Mouse (Mus musculus): ENCODE data around the gene Acot7. TPM values are rescaled to one million over a fixed set of nuclear protein-coding genes. Genes with fewer than 3 reads are reported as not detected.

Gene Acot7
- polyA plus RNA-seq, 1 experiment from 2014 or later: 72.4 TPM

DNA sequence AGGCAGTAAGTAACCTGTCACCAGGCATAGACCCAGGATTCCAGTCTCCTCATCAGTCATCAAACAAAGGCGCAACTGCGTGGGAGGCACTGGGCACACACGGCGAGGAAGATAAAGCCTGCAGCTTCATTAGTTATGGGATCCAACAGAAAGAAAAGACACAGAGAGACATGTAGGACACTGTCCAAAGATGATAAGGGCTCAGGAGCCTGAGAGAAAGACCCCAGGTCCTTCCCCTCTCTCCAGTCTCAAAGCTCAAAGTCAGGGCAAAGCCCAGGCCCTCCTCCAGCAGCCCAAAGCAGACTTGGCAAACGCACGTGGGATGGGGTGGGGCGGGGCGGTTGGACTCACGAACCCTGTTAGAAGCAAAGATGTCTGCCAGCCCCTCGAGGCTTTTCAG, 32.5 kb upstream of the Acot7 start:
- no peak overlapping the region for H3K4me2 ChIP-seq (replicated peaks; ENCODE audit: low read depth, low read length)
- ATAC-seq (ENCODE audit: insufficient number of reproducible peaks, insufficient read depth, low FRiP score, low read depth): no peak
- H3K9ac ChIP-seq (replicated peaks; ENCODE audit: low read depth, low read length): no peak overlapping the region
- no peaks in the 10 kb centered on the region for H3K4me1 ChIP-seq (ENCODE audit: control insufficient read depth, insufficient read depth, low read length)
- no peaks in the 10 kb centered on the region for H3K36me3 ChIP-seq (ENCODE audit: control insufficient read depth, insufficient read depth, low read length)
- H3K9me3 ChIP-seq (ENCODE audit: control insufficient read depth, low read depth, low read length): no peaks in the 10 kb centered on the region
- H3K27ac ChIP-seq (ENCODE audit: low read length): no peak overlapping the region
- WGBS: 61% methylated on average over 10 of the region's 10 CpGs
- H3K27me3 ChIP-seq (ENCODE audit: control insufficient read depth, insufficient read depth, low read length): peaks cover 4% of the 10 kb centered on the region; the same call in 1 of the 2 replicates
- H3K4me3 ChIP-seq (ENCODE audit: low read depth, low read length): no peak overlapping the region

DNA sequence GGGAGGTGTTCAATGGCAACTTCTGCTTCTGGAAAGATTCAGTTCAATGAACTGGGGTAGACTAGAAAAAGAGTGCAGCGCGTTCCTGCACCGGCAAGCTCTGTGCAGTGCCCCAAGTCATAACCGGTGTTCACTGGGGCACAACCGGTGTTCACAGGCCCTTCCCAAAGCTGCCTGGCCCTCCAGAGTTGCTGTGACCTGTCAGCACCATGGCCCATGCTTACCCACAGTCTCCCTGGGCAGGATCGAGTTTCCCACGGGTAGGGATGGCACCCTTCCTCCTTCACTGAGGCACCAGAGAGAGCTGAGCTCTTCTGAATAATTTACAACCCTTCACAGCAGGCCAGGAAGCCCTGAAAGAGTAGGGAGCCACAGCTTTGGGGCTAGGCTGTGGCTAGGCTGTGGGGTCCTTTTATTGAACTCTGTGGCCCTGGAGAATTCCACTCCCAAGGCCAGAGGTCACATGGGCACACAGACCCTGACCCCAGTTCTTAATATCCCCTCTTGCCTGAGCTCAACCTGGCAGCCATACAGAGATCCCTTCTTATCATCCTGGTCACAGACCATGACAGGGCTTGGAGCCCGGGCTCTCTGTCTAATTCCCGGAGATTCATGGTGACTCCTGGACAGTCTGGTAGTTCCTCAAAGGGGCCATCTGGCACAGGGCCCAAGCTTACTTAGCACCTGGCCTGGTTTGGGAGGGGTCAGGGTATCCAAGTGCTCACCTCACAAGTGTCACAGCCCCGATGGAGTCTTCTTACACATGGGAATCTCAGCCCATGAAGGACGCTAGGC, 31.7 kb upstream of the Acot7 start:
- Histone ChIP-seq H3K27ac (ENCODE audit: low read length) (no peak overlapping the region), H3K4me1 (ENCODE audit: control insufficient read depth, insufficient read depth, low read length) (no peaks in the 10 kb centered on the region), H3K27me3 (ENCODE audit: control insufficient read depth, insufficient read depth, low read length) (peaks cover 10% of the 10 kb centered on the region), H3K9me3 (ENCODE audit: control insufficient read depth, low read depth, low read length) (no peaks in the 10 kb centered on the region), H3K9ac (replicated peaks; ENCODE audit: low read depth, low read length) (no peak overlapping the region), H3K36me3 (ENCODE audit: control insufficient read depth, insufficient read depth, low read length) (no peaks in the 10 kb centered on the region), H3K4me3 (ENCODE audit: low read depth, low read length) (no peak overlapping the region), H3K4me2 (replicated peaks; ENCODE audit: low read depth, low read length) (no peak overlapping the region)
- no peak for ATAC-seq (ENCODE audit: insufficient number of reproducible peaks, insufficient read depth, low FRiP score, low read depth)
- 54% methylated on average over 11 of the region's 11 CpGs for WGBS

DNA sequence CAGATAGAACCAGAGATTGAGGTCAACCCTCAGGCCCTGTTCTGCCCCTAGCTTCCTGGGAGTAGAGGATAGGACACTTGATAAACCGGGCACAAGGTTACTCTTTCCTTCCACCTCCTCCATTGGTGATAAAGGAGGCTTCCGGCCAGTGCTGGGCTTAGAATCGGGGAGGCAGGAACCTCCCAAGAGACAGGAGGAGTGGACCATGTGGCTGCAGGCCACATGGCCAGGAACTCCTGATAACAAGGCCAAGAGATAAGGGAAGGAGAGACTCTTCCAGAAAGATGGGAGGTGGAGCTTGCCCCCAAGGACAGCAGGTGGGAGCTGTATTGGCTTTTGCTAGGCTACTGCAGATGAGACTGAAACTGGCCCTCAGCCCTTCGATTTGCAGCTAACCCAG, 27.4 kb upstream of the Acot7 start:
- ATAC-seq (ENCODE audit: insufficient number of reproducible peaks, insufficient read depth, low FRiP score, low read depth): no peak
- Histone ChIP-seq H3K4me1 (ENCODE audit: control insufficient read depth, insufficient read depth, low read length) (peaks cover 11% of the 10 kb centered on the region), H3K27ac (ENCODE audit: low read length) (no peak overlapping the region), H3K9me3 (ENCODE audit: control insufficient read depth, low read depth, low read length) (no peaks in the 10 kb centered on the region), H3K4me3 (ENCODE audit: low read depth, low read length) (no peak overlapping the region), H3K36me3 (ENCODE audit: control insufficient read depth, insufficient read depth, low read length) (no peaks in the 10 kb centered on the region), H3K9ac (replicated peaks; ENCODE audit: low read depth, low read length) (no peak overlapping the region), H3K4me2 (replicated peaks; ENCODE audit: low read depth, low read length) (no peak overlapping the region), H3K27me3 (ENCODE audit: control insufficient read depth, insufficient read depth, low read length) (peaks cover 17% of the 10 kb centered on the region)
- 70% methylated on average over 4 of the region's 4 CpGs for WGBS

DNA sequence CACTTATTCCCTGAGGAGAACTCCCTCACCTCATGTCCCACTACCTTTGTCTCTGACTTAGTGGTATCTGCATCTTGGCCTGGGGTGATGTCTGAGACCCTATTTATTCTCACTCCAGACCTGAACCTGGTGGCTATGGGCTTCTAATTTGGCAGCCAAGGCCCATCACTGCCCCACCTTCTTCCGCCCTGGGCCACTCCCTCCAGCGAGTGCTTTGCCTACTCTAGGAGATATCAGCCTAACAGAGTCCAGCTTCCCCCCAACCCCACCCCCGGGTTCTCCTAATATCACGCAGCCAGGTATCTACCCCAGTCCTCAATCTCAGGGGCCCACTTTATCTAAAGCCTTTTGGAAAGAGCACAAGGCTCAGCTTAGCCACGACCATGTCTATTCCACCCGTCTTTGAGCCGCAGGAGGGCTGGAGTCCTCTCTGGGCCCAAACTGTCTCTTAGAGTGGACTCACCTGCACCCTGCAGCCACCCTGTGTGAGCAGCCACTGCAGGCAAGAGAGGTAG, 26.4 kb upstream of the Acot7 start:
- peak overlapping the region; percentile 64 for H3K4me2 ChIP-seq (replicated peaks; ENCODE audit: low read depth, low read length)
- peak overlapping the region; percentile 34 for H3K4me3 ChIP-seq (ENCODE audit: low read depth, low read length)
- 0 out of 2 replicates have a peak overlapping the region, but pooled peaks have one; percentile 10 for H3K9ac ChIP-seq (replicated peaks; ENCODE audit: low read depth, low read length)
- no peak for ATAC-seq (ENCODE audit: insufficient number of reproducible peaks, insufficient read depth, low FRiP score, low read depth)
- H3K27me3 ChIP-seq (ENCODE audit: control insufficient read depth, insufficient read depth, low read length): peaks cover 17% of the 10 kb centered on the region
- H3K9me3 ChIP-seq (ENCODE audit: control insufficient read depth, low read depth, low read length): no peaks in the 10 kb centered on the region
- 22% methylated on average over 7 of the region's 7 CpGs for WGBS
- H3K4me1 ChIP-seq (ENCODE audit: control insufficient read depth, insufficient read depth, low read length): peaks cover 11% of the 10 kb centered on the region
- no peak overlapping the region for H3K27ac ChIP-seq (ENCODE audit: low read length)
- H3K36me3 ChIP-seq (ENCODE audit: control insufficient read depth, insufficient read depth, low read length): no peaks in the 10 kb centered on the region

DNA sequence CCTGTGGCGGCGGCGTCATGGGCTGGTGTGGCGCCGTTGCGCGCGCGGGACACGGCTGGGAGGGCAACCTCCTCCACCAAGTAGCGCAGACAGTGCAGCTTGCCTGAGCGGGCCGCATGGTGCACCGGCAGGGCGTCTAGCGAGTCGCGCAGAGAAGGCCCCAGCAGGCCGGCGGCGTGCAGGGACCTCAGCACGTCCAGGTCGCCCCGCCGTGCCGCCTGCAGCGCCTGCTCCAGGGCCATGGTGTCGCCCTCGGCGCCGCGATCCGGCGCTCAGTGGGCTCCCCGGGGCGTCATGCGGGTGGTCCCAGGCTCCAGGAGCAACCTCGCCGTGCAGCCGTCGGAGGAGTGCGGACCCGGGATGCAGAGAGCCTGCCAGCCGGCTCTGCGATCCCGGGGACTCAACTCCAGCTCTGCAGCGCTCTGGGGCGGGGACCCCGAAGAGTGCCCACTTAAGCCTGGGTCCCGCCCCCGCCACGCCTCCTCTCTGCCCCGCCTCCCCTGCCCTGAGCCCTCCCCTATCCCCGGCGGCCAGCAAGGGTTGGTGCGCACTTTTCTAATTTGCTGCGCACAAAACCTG, 25.9 kb upstream of the Acot7 start, which contains the start of gene Espn:
Espn (minus strand) TSS at position 406 of the 579 bp plus-strand sequence.
- Histone ChIP-seq H3K9me3 (ENCODE audit: control insufficient read depth, low read depth, low read length) (no peaks in the 10 kb centered on the region), H3K36me3 (ENCODE audit: control insufficient read depth, insufficient read depth, low read length) (no peaks in the 10 kb centered on the region), H3K9ac (replicated peaks; ENCODE audit: low read depth, low read length) (0 out of 2 replicates have a peak within 1 kb of the TSS, but pooled peaks have one; percentile 10), H3K4me3 (ENCODE audit: low read depth, low read length) (peak within 1 kb of the TSS; percentile 34), H3K27ac (ENCODE audit: low read length) (no peak within 1 kb of the TSS), H3K4me1 (ENCODE audit: control insufficient read depth, insufficient read depth, low read length) (peaks cover 11% of the 10 kb centered on the region), H3K4me2 (replicated peaks; ENCODE audit: low read depth, low read length) (peak within 1 kb of the TSS; percentile 64), H3K27me3 (ENCODE audit: control insufficient read depth, insufficient read depth, low read length) (peaks cover 18% of the 10 kb centered on the region)
- ATAC-seq (ENCODE audit: insufficient number of reproducible peaks, insufficient read depth, low FRiP score, low read depth): peak; percentile 87
- WGBS: under 1% methylated on average over 57 of the region's 57 CpGs

DNA sequence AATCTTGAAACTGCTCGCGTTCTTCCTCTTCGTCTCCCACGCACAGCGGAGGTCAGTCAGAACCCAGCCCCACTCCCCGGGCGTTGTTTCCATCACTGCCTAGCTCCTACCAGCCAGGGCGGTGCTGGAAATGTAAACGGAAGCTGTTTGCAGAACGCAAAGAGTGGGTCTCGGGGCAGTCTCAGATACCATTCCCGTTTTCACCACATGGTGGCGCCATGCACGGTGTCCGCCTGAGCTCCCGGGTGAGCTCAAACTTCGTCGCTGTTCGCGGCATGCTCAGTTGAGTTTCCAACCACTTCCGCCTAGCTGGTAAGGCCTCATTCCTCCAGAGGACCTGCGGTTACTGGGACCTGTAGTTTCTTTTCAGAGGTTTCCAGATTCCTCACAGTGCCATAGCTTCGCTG, 24.2 kb upstream of the Acot7 start:
- peaks cover 35% of the 10 kb centered on the region for H3K27me3 ChIP-seq (ENCODE audit: control insufficient read depth, insufficient read depth, low read length)
- H3K4me2 ChIP-seq (replicated peaks; ENCODE audit: low read depth, low read length): peak overlapping the region; percentile 31
- H3K9me3 ChIP-seq (ENCODE audit: control insufficient read depth, low read depth, low read length): no peaks in the 10 kb centered on the region
- no peak overlapping the region for H3K9ac ChIP-seq (replicated peaks; ENCODE audit: low read depth, low read length)
- WGBS: 2% methylated on average over 23 of the region's 23 CpGs
- ATAC-seq (ENCODE audit: insufficient number of reproducible peaks, insufficient read depth, low FRiP score, low read depth): peak; percentile 29; the same call in 1 of the 2 replicates
- no peak overlapping the region for H3K27ac ChIP-seq (ENCODE audit: low read length)
- no peaks in the 10 kb centered on the region for H3K36me3 ChIP-seq (ENCODE audit: control insufficient read depth, insufficient read depth, low read length)
- no peak overlapping the region for H3K4me3 ChIP-seq (ENCODE audit: low read depth, low read length)
- peaks cover 18% of the 10 kb centered on the region for H3K4me1 ChIP-seq (ENCODE audit: control insufficient read depth, insufficient read depth, low read length)

DNA sequence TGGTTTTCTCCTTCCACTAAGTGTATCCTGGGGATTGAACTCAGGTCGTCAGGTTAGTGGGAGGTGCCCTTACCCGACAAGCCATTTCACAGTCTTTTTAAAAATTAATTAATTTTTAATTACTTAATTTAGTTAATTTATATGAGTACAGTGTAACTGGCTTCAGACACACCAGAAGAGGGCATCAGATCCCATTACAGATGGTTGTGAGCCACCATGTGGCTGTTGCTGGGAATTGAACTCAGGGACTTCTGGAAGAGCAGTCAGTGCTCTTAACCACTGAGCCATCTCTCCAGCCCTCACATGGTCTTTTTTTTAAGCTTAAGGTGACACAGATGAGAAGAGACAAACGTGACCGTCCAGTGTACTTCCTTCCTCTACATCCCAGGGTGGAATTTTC, 22.9 kb upstream of the Acot7 start:
- WGBS: 66% methylated on average over 4 of the region's 4 CpGs
- Histone ChIP-seq H3K4me1 (ENCODE audit: control insufficient read depth, insufficient read depth, low read length) (peaks cover 27% of the 10 kb centered on the region), H3K27me3 (ENCODE audit: control insufficient read depth, insufficient read depth, low read length) (peaks cover 47% of the 10 kb centered on the region), H3K9ac (replicated peaks; ENCODE audit: low read depth, low read length) (no peak overlapping the region), H3K36me3 (ENCODE audit: control insufficient read depth, insufficient read depth, low read length) (no peaks in the 10 kb centered on the region), H3K4me2 (replicated peaks; ENCODE audit: low read depth, low read length) (no peak overlapping the region), H3K9me3 (ENCODE audit: control insufficient read depth, low read depth, low read length) (no peaks in the 10 kb centered on the region), H3K4me3 (ENCODE audit: low read depth, low read length) (no peak overlapping the region), H3K27ac (ENCODE audit: low read length) (no peak overlapping the region)
- ATAC-seq (ENCODE audit: insufficient number of reproducible peaks, insufficient read depth, low FRiP score, low read depth): no peak

DNA sequence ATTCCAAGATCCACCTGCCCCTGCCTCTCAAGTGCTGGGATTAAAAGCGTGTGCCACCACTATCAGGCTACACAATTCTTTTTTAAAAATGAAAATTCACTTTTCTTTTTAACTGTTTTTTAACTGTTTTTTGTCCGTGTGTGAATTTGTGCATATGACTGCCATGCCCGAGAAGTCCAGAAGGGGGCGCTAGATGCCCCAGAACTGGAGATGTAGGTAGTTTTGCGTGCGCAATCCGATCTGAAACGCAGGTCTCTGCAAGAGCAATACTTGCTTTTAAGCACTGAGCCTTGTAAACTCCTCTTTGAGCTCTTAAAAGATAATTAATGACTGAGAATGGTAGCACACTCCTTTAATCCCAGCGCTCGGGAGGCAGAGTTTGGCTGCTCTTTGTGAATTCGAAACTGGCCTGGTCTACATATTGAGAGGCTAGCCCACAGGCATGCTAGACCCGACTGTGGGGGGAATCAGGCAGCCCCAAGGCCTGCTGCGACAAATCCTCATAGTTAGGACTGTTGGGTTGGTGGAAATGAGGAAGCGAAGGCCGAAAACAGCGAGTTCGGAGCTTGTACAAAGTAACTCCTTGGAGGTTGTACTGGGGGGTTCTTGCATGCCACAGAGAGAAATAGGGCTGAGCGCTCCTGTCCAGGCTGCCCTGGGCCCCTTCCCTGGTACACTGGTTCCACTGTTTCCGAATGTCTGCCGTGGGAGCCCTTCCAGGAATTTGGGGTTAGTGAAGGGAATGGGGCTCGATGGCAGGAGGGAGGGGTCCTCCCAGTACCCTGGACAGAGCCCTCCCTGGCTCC, 20.0 kb upstream of the Acot7 start:
- WGBS: 19% methylated on average over 21 of the region's 21 CpGs

More for the DNA sequence above, 20.0 kb upstream of the Acot7 start:
- Histone ChIP-seq H3K4me3 (ENCODE audit: low read depth, low read length) (peak overlapping the region; percentile 10; the same call in 1 of the 2 replicates), H3K9me3 (ENCODE audit: control insufficient read depth, low read depth, low read length) (no peaks in the 10 kb centered on the region), H3K9ac (replicated peaks; ENCODE audit: low read depth, low read length) (no peak overlapping the region), H3K4me2 (replicated peaks; ENCODE audit: low read depth, low read length) (peak overlapping the region; percentile 22; the same call in 1 of the 2 replicates), H3K36me3 (ENCODE audit: control insufficient read depth, insufficient read depth, low read length) (no peaks in the 10 kb centered on the region), H3K27ac (ENCODE audit: low read length) (no peak overlapping the region), H3K4me1 (ENCODE audit: control insufficient read depth, insufficient read depth, low read length) (peaks cover 24% of the 10 kb centered on the region), H3K27me3 (ENCODE audit: control insufficient read depth, insufficient read depth, low read length) (peaks cover 48% of the 10 kb centered on the region)
- ATAC-seq (ENCODE audit: insufficient number of reproducible peaks, insufficient read depth, low FRiP score, low read depth): no peak

All from stomach, embryonic 14.5 days (tissue).